Mouse (Mus musculus) testis, postnatal 10 days (tissue): ENCODE measurements at regions not wholly inside any gene's neighbourhood (a gene's known extent, or its start where the extent isn't known, plus 50 kb on each side); places are given as distances from the start of the nearest gene placed in this dataset.

Source experiments
- DNase-seq: peaks from one replicate; pipeline ENCODE4 v3.0.0; 2021; ENCODE audit warnings: low spot score

- DNase-seq, result no peak
Observed at GRCm38 (mm10) chr7:136670675-136671074, 223.7 kb upstream of the Mgmt start.

GRCm38 (mm10) chr7:136674159-136674558 lies 220.3 kb upstream of the Mgmt start:
- no peak for DNase-seq

- no peak for DNase-seq
Observed at GRCm38 (mm10) chr7:136675041-136675440, 219.4 kb upstream of the Mgmt start.

GRCm38 (mm10) chr7:136676104-136676503 lies 218.3 kb upstream of the Mgmt start:
- no peak for DNase-seq

GRCm38 (mm10) chr7:136676987-136677545 lies 217.3 kb upstream of the Mgmt start:
- DNase-seq, result no peak

GRCm38 (mm10) chr7:136689579-136689978 lies 204.8 kb upstream of the Mgmt start:
- DNase-seq, result no peak

GRCm38 (mm10) chr7:136706246-136706645 lies 188.2 kb upstream of the Mgmt start:
- DNase-seq, result no peak

GRCm38 (mm10) chr7:136707200-136708003 lies 187.0 kb upstream of the Mgmt start:
- DNase-seq, result no peak

- DNase-seq, result no peak
Observed at GRCm38 (mm10) chr7:136708004-136708435, 186.4 kb upstream of the Mgmt start.

- no peak for DNase-seq
Observed at GRCm38 (mm10) chr7:136710653-136711052, 183.8 kb upstream of the Mgmt start.

- DNase-seq, result no peak
Observed at GRCm38 (mm10) chr7:136712962-136713640, 181.3 kb upstream of the Mgmt start.

GRCm38 (mm10) chr7:136727628-136728402 lies 166.6 kb upstream of the Mgmt start:
- DNase-seq, result no peak

- DNase-seq, result no peak
Observed at GRCm38 (mm10) chr7:136742171-136742570, 152.2 kb upstream of the Mgmt start.

- DNase-seq, result no peak
Observed at GRCm38 (mm10) chr7:136745412-136745811, 149.0 kb upstream of the Mgmt start.

- no peak for DNase-seq
Observed at GRCm38 (mm10) chr7:136751477-136751876, 142.9 kb upstream of the Mgmt start.

- DNase-seq, result no peak
Observed at GRCm38 (mm10) chr7:136754821-136755220, 139.6 kb upstream of the Mgmt start.

GRCm38 (mm10) chr7:136765026-136765425 lies 129.4 kb upstream of the Mgmt start:
- no peak for DNase-seq

- no peak for DNase-seq
Observed at GRCm38 (mm10) chr7:136767231-136767630, 127.2 kb upstream of the Mgmt start.

- no peak for DNase-seq
Observed at GRCm38 (mm10) chr7:136780708-136781107, 113.7 kb upstream of the Mgmt start.

- no peak for DNase-seq
Observed at GRCm38 (mm10) chr7:136791162-136791561, 103.3 kb upstream of the Mgmt start.

- DNase-seq, result no peak
Observed at GRCm38 (mm10) chr7:136792131-136792530, 102.3 kb upstream of the Mgmt start.

GRCm38 (mm10) chr7:136796415-136796814 lies 98.0 kb upstream of the Mgmt start:
- DNase-seq, result no peak
